Mouse (Mus musculus) kidney, adult 2 months (tissue): ENCODE results near the gene Gpn2. TPM values are rescaled to one million over a fixed set of nuclear protein-coding genes. Genes with fewer than 3 reads are reported as not detected.

Experiments
- DNase-seq: peaks from one replicate; pipeline ENCODE4 v3.0.0; 2021
- H3K27ac ChIP-seq: fragments of 200-500 bp; 2 replicates; pipeline ENCODE4 v1.5.1; 2012; ENCODE audit warnings: low read depth, low read length, control low read depth, inconsistent platforms; ENCODE audit not compliant: insufficient read depth
- H3K27me3 ChIP-seq: fragments of 200-500 bp; replicated peaks from 2 replicates; pipeline ENCODE4 v1.6.1; 2012; ENCODE audit warnings: mild to moderate bottlenecking, moderate library complexity, low read length, inconsistent platforms; ENCODE audit not compliant: control insufficient read depth, insufficient read depth
- H3K36me3 ChIP-seq: fragments of 200-500 bp; 2 replicates; pipeline ENCODE4 v1.6.1; 2012; ENCODE audit warnings: mild to moderate bottlenecking, moderate library complexity, low read length, inconsistent platforms; ENCODE audit not compliant: control insufficient read depth, insufficient read depth
- H3K4me1 ChIP-seq: fragments of 200-500 bp; 2 replicates; pipeline ENCODE4 v1.6.1; 2011; ENCODE audit warnings: low read length; ENCODE audit not compliant: control insufficient read depth, insufficient read depth
- H3K4me3 ChIP-seq: fragments of 200-500 bp; 2 replicates; pipeline ENCODE4 v1.5.1; 2011; ENCODE audit warnings: mild to moderate bottlenecking, low read depth, low read length, control low read depth; ENCODE audit not compliant: insufficient read depth
- CTCF ChIP-seq: fragments of 200-500 bp; conservative IDR thresholded peaks from 2 replicates; pipeline ENCODE4 v1.5.1; 2011; ENCODE audit warnings: low read depth, mild to moderate bottlenecking, control low read depth, low read length, moderate library complexity, mixed read lengths; ENCODE audit not compliant: insufficient read depth, insufficient read length
- POLR2A ChIP-seq: fragments of 200-500 bp; IDR thresholded peaks from one replicate; pipeline ENCODE4 v1.6.1; 2011; ENCODE audit warnings: low read depth, low read length, control low read depth
- WGBS: fragments of 180-500 bp; shearing (Covaris S2); methylation state at CpG from one replicate; pipeline ENCODE4 v1.1.7; 2018; 5-methylcytosine and 5-hydroxymethylcytosine counted together
- polyA plus RNA-seq: library from polyadenylated mRNA; depleted of rRNA; stranded (reverse); fragments of >200 nt; gene quantifications from 2 replicates; pipeline ENCODE4 v1.2.3, GENCODE M21; 2012

Gene Gpn2
- polyA plus RNA-seq, 1 experiment, result 26.7 TPM

DNA sequence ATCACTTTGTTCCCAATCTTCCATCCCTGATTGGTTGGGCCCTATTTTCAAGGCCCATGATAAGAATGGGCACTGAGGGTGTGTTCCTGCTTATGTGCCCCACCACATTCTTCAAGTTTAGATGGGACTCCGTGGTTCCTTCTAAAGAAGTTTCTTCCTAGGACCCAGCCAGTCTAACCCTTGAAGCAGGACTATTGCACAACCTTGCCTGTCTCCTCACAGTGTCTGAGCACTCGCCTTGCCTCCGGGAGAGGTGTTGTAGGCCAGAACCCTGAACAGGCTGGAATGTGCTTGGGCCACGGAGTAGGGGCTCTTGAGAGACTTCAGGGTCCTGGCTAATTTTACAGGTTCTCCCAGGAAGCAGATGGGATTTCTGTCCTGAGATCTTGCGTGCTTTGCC is 18.9 kb downstream of the Gpn2 start:
- H3K27me3 ChIP-seq, result no peaks in the 10 kb centered on the region
- WGBS, result 91% methylated on average over 5 of the region's 5 CpGs
- DNase-seq, result no peak

DNA sequence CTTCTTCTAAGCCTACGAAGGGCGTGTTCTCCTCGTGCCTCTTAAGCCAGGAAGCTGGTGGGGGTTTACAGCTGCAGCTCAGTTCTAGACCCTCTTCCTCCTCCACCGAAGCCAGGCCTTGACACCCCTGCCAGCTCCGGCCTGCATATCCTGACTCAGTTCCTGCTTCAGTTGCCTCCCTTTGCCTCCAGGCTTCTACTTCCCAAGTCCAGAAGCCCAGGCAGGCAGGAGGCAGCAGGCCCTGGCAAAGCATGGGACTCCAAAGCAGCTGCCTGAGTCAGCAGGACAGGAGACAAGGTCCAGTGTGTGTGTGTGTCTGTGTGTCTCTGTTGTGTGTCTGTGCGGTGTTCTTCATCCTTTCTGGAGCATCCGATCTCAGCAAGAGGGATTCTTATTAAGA is 20.0 kb downstream of the Gpn2 start:
- no peaks in the 10 kb centered on the region for H3K27me3 ChIP-seq
- peaks cover 2% of the 10 kb centered on the region for H3K36me3 ChIP-seq
- TF ChIP-seq CTCF (no peak), POLR2A (no peak)
- WGBS, result 76% methylated on average over 7 of the region's 7 CpGs
- H3K27ac ChIP-seq, result no peak overlapping the region
- peak; percentile 31 for DNase-seq
- peaks cover 9% of the 10 kb centered on the region; the same call in 1 of the 2 replicates for H3K4me1 ChIP-seq
- no peak overlapping the region for H3K4me3 ChIP-seq

More for the DNA sequence above, 18.9 kb downstream of the Gpn2 start:
- Histone ChIP-seq H3K36me3 (peaks cover 2% of the 10 kb centered on the region), H3K27ac (no peak overlapping the region), H3K4me1 (peaks cover 15% of the 10 kb centered on the region; the same call in 1 of the 2 replicates), H3K4me3 (no peak overlapping the region)
- TF ChIP-seq CTCF (no peak), POLR2A (no peak)

DNA sequence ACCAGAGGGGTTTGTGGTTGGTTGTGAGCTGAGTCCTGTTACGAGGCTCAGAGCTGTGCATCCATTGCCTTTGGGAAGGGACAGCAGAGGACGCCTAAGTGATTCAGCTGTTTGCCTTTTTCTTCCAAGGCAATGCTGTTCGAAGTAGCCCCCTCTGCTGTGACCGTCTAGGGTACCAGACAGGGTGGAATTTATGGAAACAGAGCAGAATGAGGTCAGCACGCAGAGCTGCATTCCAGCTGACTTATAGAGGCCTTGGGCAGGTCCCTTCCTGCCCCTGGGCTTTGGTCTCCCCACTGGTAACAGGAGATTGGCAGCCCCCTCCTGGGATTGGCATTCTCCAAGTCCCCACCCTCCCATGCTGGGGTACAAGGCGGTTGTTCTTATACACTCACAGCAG is 20.7 kb downstream of the Gpn2 start:
- Histone ChIP-seq H3K36me3 (peaks cover 2% of the 10 kb centered on the region), H3K27me3 (no peaks in the 10 kb centered on the region), H3K4me1 (peaks cover 8% of the 10 kb centered on the region; the same call in 1 of the 2 replicates), H3K27ac (no peak overlapping the region), H3K4me3 (no peak overlapping the region)
- WGBS, result 72% methylated on average over 6 of the region's 6 CpGs
- TF ChIP-seq CTCF (no peak), POLR2A (no peak)
- no peak for DNase-seq

DNA sequence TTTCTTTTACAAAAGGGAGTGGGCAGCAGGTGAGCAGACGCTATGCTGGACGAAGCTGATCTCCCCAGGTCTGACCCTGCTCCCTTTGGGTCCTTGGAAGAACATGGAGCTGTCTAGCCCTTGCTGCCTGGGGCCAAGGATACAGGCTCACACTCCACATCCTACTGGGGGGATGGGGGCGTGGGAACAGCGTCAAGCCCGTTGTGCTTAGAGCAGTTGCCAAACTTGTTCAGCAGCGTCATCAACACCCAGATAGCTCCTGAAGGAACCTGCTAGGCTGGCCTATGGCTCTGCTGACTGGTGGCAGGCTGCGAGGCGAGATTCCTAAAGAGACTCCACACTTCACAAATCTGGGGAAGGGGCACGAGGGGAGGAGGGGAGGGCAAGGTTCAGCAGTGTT is 21.2 kb downstream of the Gpn2 start:
- 63% methylated on average over 9 of the region's 9 CpGs for whole genome bisulfite sequencing
- DNase-seq, result peak; percentile 22
- Histone ChIP-seq H3K36me3 (peaks cover 2% of the 10 kb centered on the region), H3K27me3 (no peaks in the 10 kb centered on the region), H3K27ac (no peak overlapping the region), H3K4me3 (no peak overlapping the region), H3K4me1 (peaks cover 5% of the 10 kb centered on the region; the same call in 1 of the 2 replicates)
- TF ChIP-seq POLR2A (no peak), CTCF (no peak)

DNA sequence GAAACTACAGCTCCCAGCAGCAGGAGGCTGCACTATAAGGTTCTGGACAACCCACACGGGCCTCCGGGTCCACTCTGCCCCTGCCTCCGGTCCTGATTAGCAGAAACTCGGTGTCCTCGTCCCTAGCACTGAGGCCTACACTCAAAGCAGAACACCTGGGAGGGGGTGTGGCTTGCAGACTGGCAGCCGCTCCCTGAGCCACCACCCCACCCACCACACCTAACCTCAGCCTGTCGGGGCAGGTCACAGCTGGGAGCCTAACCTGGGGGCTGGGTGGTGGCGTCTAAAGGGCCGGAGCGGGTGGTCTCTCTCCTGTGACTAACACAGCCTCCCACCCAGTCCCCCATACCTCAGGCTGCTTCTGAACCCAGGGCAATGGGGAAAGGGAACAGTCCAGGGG is 23.1 kb downstream of the Gpn2 start:
- no peak for DNase-seq
- Histone ChIP-seq H3K27me3 (no peaks in the 10 kb centered on the region), H3K36me3 (peaks cover 2% of the 10 kb centered on the region), H3K4me3 (no peak overlapping the region), H3K4me1 (no peaks in the 10 kb centered on the region), H3K27ac (no peak overlapping the region)
- TF ChIP-seq POLR2A (no peak), CTCF (no peak)
- WGBS, result 74% methylated on average over 10 of the region's 10 CpGs

DNA sequence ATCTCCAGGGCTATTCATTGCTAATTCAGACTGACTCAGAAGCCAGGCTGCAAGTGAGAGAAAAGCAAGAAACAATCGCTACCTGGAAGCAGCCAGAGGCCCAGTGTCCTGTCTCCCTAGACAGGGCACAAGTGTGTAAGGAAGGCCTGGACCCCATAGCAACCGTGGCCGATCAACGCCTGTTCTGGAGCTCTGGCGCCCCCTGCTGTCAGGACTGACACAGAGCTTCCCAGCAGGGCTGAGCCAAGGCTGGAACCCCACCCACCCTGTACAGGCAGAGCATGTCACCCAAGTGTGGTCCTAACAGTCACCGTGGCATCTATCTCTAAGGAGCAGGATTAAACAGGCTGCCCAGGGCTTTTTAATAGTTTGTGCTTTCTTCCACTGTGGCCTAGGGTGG is 25.6 kb downstream of the Gpn2 start:
- TF ChIP-seq CTCF (peak; percentile 92), POLR2A (no peak)
- no peaks in the 10 kb centered on the region for H3K36me3 ChIP-seq
- peak; percentile 86 for DNase-seq
- no peaks in the 10 kb centered on the region for H3K4me1 ChIP-seq
- no peak overlapping the region for H3K4me3 ChIP-seq
- no peaks in the 10 kb centered on the region for H3K27me3 ChIP-seq
- 13% methylated on average over 6 of the region's 6 CpGs for WGBS
- H3K27ac ChIP-seq, result no peak overlapping the region

DNA sequence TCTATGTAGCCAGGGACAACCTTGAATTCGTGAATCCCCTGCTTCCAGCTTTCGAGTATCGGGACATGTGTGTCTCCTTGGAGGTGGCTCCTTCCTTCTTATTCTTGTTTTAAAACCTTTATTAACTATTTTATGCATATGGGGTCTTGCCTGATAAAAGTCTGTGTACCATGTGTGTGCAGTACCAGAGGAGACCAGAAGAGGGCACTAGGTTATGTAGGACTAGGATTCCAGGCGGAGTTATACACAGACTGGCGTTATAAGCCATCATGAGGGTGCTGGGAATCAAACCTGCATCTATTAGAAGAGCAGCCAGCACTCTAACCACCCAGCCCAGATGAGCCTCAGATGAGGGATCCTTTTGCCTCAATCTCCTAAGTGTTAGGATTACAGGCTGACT is 27.7 kb downstream of the Gpn2 start:
- H3K36me3 ChIP-seq, result no peaks in the 10 kb centered on the region
- no peaks in the 10 kb centered on the region for H3K4me1 ChIP-seq
- no peak overlapping the region for H3K4me3 ChIP-seq
- 98% methylated on average over 5 of the region's 5 CpGs for WGBS
- H3K27ac ChIP-seq, result no peak overlapping the region
- no peak for DNase-seq
- TF ChIP-seq CTCF (no peak), POLR2A (no peak)
- H3K27me3 ChIP-seq, result no peaks in the 10 kb centered on the region
